ENCODE assay signal across 8 mouse cellular contexts in the genomic region with DNA sequence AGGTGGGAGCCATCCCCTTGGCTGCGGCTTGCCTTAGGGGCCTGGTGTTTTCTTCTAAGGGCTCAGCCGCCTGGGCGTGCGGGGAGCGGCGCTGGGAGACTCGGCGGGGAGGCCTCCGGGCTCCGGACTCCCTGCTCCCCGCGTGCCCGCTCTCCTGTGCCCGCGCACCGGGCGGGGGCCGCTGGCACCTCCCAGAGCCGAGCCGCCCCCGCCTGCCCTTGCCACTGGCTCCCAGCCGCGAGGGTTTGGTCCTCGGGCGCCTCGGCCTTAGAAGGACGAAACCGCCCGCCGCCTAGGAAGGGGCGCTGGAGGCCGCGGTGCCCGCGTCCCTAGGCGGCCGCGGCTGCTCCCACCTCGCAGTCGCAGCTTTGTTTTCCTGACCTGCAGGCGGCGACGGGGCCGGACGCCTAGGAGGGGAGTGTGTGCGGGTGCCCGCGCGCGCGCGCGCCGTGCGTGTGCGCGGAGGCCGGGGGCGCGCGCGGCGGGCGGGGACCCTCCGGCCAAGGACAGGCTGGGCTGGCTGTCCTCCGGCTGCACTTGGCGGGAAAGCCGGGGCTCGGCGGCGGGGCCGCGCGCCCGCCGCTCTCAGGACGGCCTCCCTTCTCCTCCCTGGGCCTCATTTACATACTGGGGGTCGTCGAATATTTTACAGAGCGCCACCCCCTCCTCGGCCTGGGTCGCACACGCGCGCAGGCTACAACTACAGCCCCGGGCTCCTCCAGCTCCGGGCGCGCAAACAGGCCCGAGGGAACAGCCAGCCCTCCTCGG.
DNase-seq lines count a peak whose midpoint lies in the region; ATAC-seq and TF ChIP-seq lines count a peak whose summit lies in the region.

No protein-coding gene starts in this region.

- peak overlapping the region; percentile 73 for H3K4me2 ChIP-seq in forebrain, embryonic 12.5 days
- H3K4me2 ChIP-seq in neural tube, embryonic 15.5 days: peak overlapping the region; percentile 67

- H3K4me3 ChIP-seq in lung, adult 2 months (replicated peaks; ENCODE audit: extremely low read depth, low read depth, low read length): peak overlapping the region; percentile 10
- H3K4me3 ChIP-seq in forebrain, embryonic 12.5 days (replicated peaks): peak overlapping the region; percentile 87
- H3K4me3 ChIP-seq in liver, adult 2 months (ENCODE audit: insufficient read depth, low read depth, low read length): peak overlapping the region; percentile 47; the same call in 1 of the 2 replicates
- H3K4me3 ChIP-seq in neural tube, embryonic 15.5 days (replicated peaks): peak overlapping the region; percentile 64

- H3K27me3 ChIP-seq in forebrain, embryonic 12.5 days: no peaks in the 10 kb centered on the region
- H3K27me3 ChIP-seq in liver, adult 2 months (ENCODE audit: control insufficient read depth, insufficient read depth, low read length): peaks cover 31% of the 10 kb centered on the region
- H3K27me3 ChIP-seq in neural tube, embryonic 15.5 days (replicated peaks): no peaks in the 10 kb centered on the region

- H3K4me1 ChIP-seq in lung, adult 2 months (ENCODE audit: control insufficient read depth, insufficient read depth, low read length): peaks cover 3% of the 10 kb centered on the region; the same call in 1 of the 2 replicates
- H3K4me1 ChIP-seq in forebrain, embryonic 12.5 days: no peaks in the 10 kb centered on the region
- peaks cover 3% of the 10 kb centered on the region; the same call in 1 of the 2 replicates for H3K4me1 ChIP-seq in liver, adult 2 months (ENCODE audit: control insufficient read depth, insufficient read depth, low read length)
- H3K4me1 ChIP-seq in neural tube, embryonic 15.5 days: no peaks in the 10 kb centered on the region

- H3K79me2 ChIP-seq in liver, adult 2 months (ENCODE audit: control insufficient read depth, insufficient read depth, low read length): no peaks in the 10 kb centered on the region

- peak overlapping the region; percentile 100 for H3K27ac ChIP-seq in forebrain, embryonic 12.5 days
- H3K27ac ChIP-seq in liver, adult 2 months (replicated peaks; ENCODE audit: insufficient read depth, low read depth, low read length): no peak overlapping the region
- peak overlapping the region; percentile 100 for H3K27ac ChIP-seq in neural tube, embryonic 15.5 days (replicated peaks)

- DNase-seq in lung, adult 2 months: no peak
- no peak for DNase-seq in lung, postnatal 14 days
- peak; percentile 65 for DNase-seq in brain, embryonic 18.5 days (ENCODE audit: low read depth, low spot score)
- peak; percentile 69 for DNase-seq in kidney, adult 18-20 months
- DNase-seq in liver, adult 2 months (ENCODE audit: extremely low read depth, low read depth, low spot score): no peak
- no peak for DNase-seq in thymus, adult 18-20 months

- peak; percentile 73 for ATAC-seq in forebrain, embryonic 12.5 days (ENCODE audit: low FRiP score)
- ATAC-seq in neural tube, embryonic 15.5 days (ENCODE audit: low FRiP score): peak; percentile 63

- H3K9ac ChIP-seq in forebrain, embryonic 12.5 days: peak overlapping the region; percentile 100
- no peak overlapping the region for H3K9ac ChIP-seq in liver, adult 2 months (ENCODE audit: low read depth, low read length)
- peak overlapping the region; percentile 92 for H3K9ac ChIP-seq in neural tube, embryonic 15.5 days (replicated peaks)

- peaks cover 22% of the 10 kb centered on the region for H3K36me3 ChIP-seq in forebrain, embryonic 12.5 days (replicated peaks)
- H3K36me3 ChIP-seq in liver, adult 2 months (ENCODE audit: control insufficient read depth, insufficient read depth, low read length): no peaks in the 10 kb centered on the region
- H3K36me3 ChIP-seq in neural tube, embryonic 15.5 days: no peaks in the 10 kb centered on the region

- no peak for TF ChIP-seq CTCF in lung, adult 2 months (IDR thresholded peaks at IDR 0.05; ENCODE audit: insufficient read depth, low read length)
- TF ChIP-seq CTCF in liver, adult 2 months (IDR thresholded peaks at IDR 0.05; ENCODE audit: low read depth, low read length): no peak

- TF ChIP-seq POLR2A in lung, adult 2 months (IDR thresholded peaks at IDR 0.05; ENCODE audit: borderline replicate concordance, extremely low read depth, low read depth, low read length): no peak
- no peak for TF ChIP-seq POLR2A in liver, adult 2 months (IDR thresholded peaks at IDR 0.05; ENCODE audit: extremely low read depth, insufficient read depth, low read length)

- under 1% methylated on average over 77 of the region's 91 CpGs for WGBS in lung, adult 2 months
- under 1% methylated on average over 90 of the region's 91 CpGs for WGBS in forebrain, embryonic 12.5 days
- 1% methylated on average over 86 of the region's 91 CpGs for WGBS in liver, adult 2 months
- WGBS in neural tube, embryonic 15.5 days: under 1% methylated on average over 84 of the region's 91 CpGs

- no peaks in the 10 kb centered on the region for H3K9me3 ChIP-seq in forebrain, embryonic 12.5 days
- H3K9me3 ChIP-seq in neural tube, embryonic 15.5 days (replicated peaks): no peaks in the 10 kb centered on the region

Comparison
In these comparisons a context has a peak if more than half of its experiments do, and no peak if none do; other contexts are left out.
1. DNase-seq: peak in brain, embryonic 18.5 days (single experiment) and kidney, adult 18-20 months (single experiment); none in lung, adult 2 months (single experiment), lung, postnatal 14 days (single experiment), liver, adult 2 months (single experiment) and thymus, adult 18-20 months (0 of 2).
2. H3K4me3 ChIP-seq: peak in every context shown above with its lines; median percentile 87 in forebrain, embryonic 12.5 days; 64 in neural tube, embryonic 15.5 days; 47 in liver, adult 2 months; 10 in lung, adult 2 months.